Comparison of ENCODE assay signal across 20 mouse cellular contexts in genomic region chr17:8977271-8977670, GRCm38 (mm10). TPM values are rescaled to one million over a fixed set of nuclear protein-coding genes. Genes with fewer than 3 reads are reported as not detected.
"Had no signal": no experiment of that assay in that cellular context is flagged by ENCODE, and none has a peak within 500 bp of the region (broad histone marks: within the 10 kb centered on the region; RNA-seq: fewer than 3 reads in every experiment).

No protein-coding gene starts in this region.

- H3K9ac ChIP-seq: lung, embryonic 14.5 days; midbrain, embryonic 12.5 days; neural tube, embryonic 13.5 days; neural tube, embryonic 15.5 days had no signal

- DNase-seq: lung, adult 18-20 months; lung, embryonic 14.5 days; lung, postnatal 10 days; lung, postnatal 4 days; midbrain, embryonic 14.5 days; retina, postnatal 1 day; right cerebral cortex, adult 18-20 months; right cerebral cortex, postnatal 25 days; right cerebral cortex, postnatal 4 days; spleen, adult 18-20 months; thymus, adult 18-20 months; thymus, postnatal 14 days; thymus, postnatal 36 days had no signal

- ATAC-seq: midbrain, embryonic 16.5 days had no signal

- H3K4me3 ChIP-seq: midbrain, embryonic 10.5 days; midbrain, embryonic 12.5 days; myocyte; neural tube, embryonic 13.5 days; neural tube, embryonic 15.5 days had no signal

- H3K9me3 ChIP-seq: midbrain, embryonic 10.5 days; midbrain, embryonic 12.5 days; neural tube, embryonic 13.5 days; neural tube, embryonic 15.5 days had no signal

- H3K4me2 ChIP-seq: lung, embryonic 14.5 days; midbrain, embryonic 12.5 days; neural tube, embryonic 13.5 days; neural tube, embryonic 15.5 days had no signal

- H3K27ac ChIP-seq: midbrain, embryonic 10.5 days; midbrain, embryonic 12.5 days; neural tube, embryonic 13.5 days; neural tube, embryonic 15.5 days had no signal

- H3K27me3 ChIP-seq: midbrain, embryonic 12.5 days; neural tube, embryonic 13.5 days; neural tube, embryonic 15.5 days had no signal

RNA-seq across cellular contexts. Expression of gene 1700010I14Rik, which starts 10.9 kb away (rescaled TPM):
- polyA plus RNA-seq: myocyte; small intestine, adult 2 months had no signal
